Mouse (Mus musculus) lung, postnatal 10 days (tissue): ENCODE measurements around the gene Ifngr2.

Experiments
- DNase-seq: peaks from one replicate; pipeline ENCODE4 v3.0.0; 2021

Gene Ifngr2

GRCm38 (mm10) chr16:91566002-91566401 is 19.1 kb downstream of the Ifngr2 start:
- DNase-seq = no peak

GRCm38 (mm10) chr16:91568960-91569359 is 22.1 kb downstream of the Ifngr2 start:
- no peak for DNase-seq

- DNase-seq = no peak
Measured at GRCm38 (mm10) chr16:91571105-91571504, 24.2 kb downstream of the Ifngr2 start.

- no peak for DNase-seq
Measured at GRCm38 (mm10) chr16:91575151-91575550, 28.3 kb downstream of the Ifngr2 start.

GRCm38 (mm10) chr16:91578980-91579720 is 32.3 kb downstream of the Ifngr2 start:
- DNase-seq = no peak

GRCm38 (mm10) chr16:91582307-91582706 is 35.4 kb downstream of the Ifngr2 start:
- peak; percentile 59 for DNase-seq

- DNase-seq = no peak
Measured at GRCm38 (mm10) chr16:91585617-91586016, 38.7 kb downstream of the Ifngr2 start.

- no peak for DNase-seq
Measured at GRCm38 (mm10) chr16:91586244-91586643, 39.4 kb downstream of the Ifngr2 start.

GRCm38 (mm10) chr16:91587730-91588453 is 41.0 kb downstream of the Ifngr2 start:
- no peak for DNase-seq

GRCm38 (mm10) chr16:91588703-91589102 is 41.8 kb downstream of the Ifngr2 start:
- DNase-seq = no peak

- DNase-seq = peak; percentile 48
Measured at GRCm38 (mm10) chr16:91592162-91592561, 45.3 kb downstream of the Ifngr2 start.

- DNase-seq = no peak
Measured at GRCm38 (mm10) chr16:91593262-91593661, 46.4 kb downstream of the Ifngr2 start.

GRCm38 (mm10) chr16:91595076-91595475 is 48.2 kb downstream of the Ifngr2 start:
- DNase-seq = no peak

- no peak for DNase-seq
Measured at GRCm38 (mm10) chr16:91596397-91596778, 49.5 kb downstream of the Ifngr2 start.

- peak; percentile 56 for DNase-seq
Measured at GRCm38 (mm10) chr16:91596779-91597671, 50.2 kb downstream of the Ifngr2 start.

GRCm38 (mm10) chr16:91597672-91598010 is 50.8 kb downstream of the Ifngr2 start, which contains the start of gene Tmem50b:
Gene Tmem50b, minus strand, starts transcription at chr16:91597800.
- DNase-seq = peak; percentile 99

GRCm38 (mm10) chr16:91599242-91599641 is 52.4 kb downstream of the Ifngr2 start:
- no peak for DNase-seq

- no peak for DNase-seq
Measured at GRCm38 (mm10) chr16:91601081-91601480, 54.2 kb downstream of the Ifngr2 start.

GRCm38 (mm10) chr16:91601693-91602092 is 54.8 kb downstream of the Ifngr2 start:
- no peak for DNase-seq

- no peak for DNase-seq
Measured at GRCm38 (mm10) chr16:91605156-91605555, 58.3 kb downstream of the Ifngr2 start.

GRCm38 (mm10) chr16:91606958-91607357 is 60.1 kb downstream of the Ifngr2 start:
- no peak for DNase-seq

- peak; percentile 64 for DNase-seq
Measured at GRCm38 (mm10) chr16:91609501-91610245, 62.8 kb downstream of the Ifngr2 start.

- peak; percentile 51 for DNase-seq
Measured at GRCm38 (mm10) chr16:91611248-91611647, 64.4 kb downstream of the Ifngr2 start.
